Mouse (Mus musculus) T-helper 2 cell (primary cell): ENCODE results near the gene Fgf22.

Experiments used
- in situ Hi-C: fragments of 300-600 bp; cut with MboI, MseI; formaldehyde crosslinking; loops from one replicate; pipeline ENCODE4 v1.15.1; 2025; ENCODE audit warnings: high pct_unique_total_duplicates

Fgf22 gene

GRCm38 (mm10) chr10:79754856-79755516, at the start of gene Fgf22:
Gene Fgf22 (plus strand): TSS chr10:79755076.
- in situ Hi-C loops, result no loop called here

DNA sequence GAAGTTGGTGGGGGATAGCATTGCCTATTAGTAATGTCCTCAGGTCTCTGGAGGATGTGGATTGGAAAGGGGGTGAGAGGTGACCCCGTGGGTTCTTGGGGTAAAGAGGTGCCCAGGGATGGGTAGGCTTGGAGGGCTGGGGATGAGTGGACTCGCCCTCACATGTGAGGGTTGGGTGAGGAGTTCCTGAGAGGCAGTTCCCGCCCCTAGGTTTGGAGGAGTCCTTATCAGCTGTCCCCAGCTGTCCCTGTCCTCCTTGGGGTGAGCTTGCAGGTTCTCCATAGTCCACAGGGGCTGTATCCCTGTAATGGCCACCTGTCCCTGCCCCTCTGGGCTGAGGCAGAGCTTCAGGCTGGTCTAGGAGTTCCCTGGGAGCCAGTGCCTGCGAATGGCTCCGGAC, 48.9 kb upstream of the Fgf22 start:
- in situ Hi-C loops, result no loop called here

DNA sequence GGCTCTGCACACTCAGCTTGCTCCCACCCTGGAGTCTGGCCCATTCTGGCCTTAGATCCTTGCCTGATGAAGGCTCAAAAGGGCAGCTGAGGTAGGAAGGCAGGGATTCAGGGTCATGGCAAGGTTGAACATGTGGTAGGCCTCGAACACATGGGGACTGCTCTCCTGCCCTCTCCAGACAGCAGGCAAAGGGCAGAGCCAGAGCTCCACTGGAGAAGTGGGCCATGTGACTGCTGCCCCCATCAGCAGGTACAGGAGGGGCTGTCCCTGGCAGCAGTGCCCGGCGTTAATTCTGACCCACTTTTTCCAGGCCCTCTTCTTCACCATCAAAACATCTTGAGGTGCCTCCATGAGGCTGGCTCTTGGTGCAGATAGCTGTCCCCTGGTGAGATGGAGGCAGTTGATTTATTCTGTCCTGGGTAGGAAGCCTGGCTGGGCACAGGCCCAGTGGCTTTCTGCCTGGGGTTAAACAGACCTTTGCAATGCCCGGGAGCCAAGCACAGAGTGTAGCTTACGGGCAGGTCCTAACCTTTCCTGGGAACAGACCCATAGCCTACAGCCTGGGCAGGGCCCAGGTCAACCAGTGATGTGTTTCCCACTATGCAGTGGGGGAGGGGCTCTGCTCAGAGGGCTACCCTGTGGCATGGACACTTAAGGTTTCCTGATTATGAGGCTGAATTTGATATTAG, 48.3 kb upstream of the Fgf22 start:
- in situ Hi-C loops, result no loop called here

DNA sequence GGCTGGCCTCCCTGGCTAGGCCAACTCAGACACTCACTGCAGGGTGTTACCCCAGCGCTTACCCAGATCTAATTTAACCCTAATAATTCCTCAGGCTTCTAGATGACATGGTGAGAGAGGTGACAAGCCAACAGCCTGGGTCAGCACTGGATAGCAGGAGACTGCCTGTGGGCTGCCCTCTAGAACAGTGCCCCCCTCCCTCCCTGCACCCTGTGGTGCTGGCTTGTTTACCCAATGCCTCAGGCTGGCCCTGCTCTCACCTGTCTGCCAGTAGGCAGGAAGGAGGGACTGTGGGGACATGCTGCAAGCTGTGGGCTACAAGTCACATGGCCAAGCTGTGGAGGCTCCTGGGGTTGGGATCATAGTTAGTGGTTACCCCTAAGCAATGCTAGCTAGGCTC, 47.7 kb upstream of the Fgf22 start:
- in situ Hi-C loops, result no loop called here

DNA sequence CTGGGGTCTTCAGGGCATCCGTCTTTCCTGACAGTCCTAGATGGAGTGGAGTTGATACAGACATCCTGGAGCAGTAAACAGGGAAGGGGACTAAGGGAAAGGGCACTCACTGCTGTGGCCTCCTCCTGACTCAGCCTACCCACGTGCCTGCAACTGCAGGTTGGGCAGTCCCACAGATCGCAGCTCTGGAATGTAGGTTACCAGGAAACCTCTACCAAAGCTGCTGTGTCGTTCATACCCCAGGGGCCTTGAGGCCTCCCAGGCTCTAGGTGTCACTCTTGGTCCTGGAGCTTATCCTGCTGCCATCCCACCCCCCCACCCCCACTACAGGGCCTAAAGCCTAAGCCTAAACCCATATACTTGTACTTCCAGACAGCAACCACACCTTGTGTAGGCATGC, 47.1 kb upstream of the Fgf22 start:
- in situ Hi-C loops, result no loop called here

- in situ Hi-C loops, result no loop called here
Observed at GRCm38 (mm10) chr10:79708668-79709067, 46.2 kb upstream of the Fgf22 start.

DNA sequence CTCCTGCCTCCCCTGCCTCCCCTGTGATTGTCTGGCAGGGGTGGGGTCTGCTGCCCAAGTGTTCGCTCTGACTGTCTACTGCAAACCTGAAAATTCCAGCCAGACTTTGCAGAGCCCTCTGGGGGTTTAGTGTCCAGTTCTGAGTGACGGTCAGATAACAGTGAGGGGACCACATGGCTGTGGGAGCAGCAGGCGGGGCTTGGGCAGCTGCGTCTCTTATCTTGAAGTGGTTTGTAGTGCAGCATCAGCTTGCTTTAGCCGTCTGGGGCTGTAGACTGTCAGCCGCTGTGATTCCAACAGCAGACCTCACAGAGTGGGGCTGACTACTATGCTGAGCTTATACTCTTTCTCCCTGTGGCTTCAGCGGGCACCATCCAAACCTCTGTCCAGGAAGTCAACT, 45.6 kb upstream of the Fgf22 start:
- in situ Hi-C loops, result no loop called here

- in situ Hi-C loops, result no loop called here
Observed at GRCm38 (mm10) chr10:79712029-79712428, 42.8 kb upstream of the Fgf22 start.

DNA sequence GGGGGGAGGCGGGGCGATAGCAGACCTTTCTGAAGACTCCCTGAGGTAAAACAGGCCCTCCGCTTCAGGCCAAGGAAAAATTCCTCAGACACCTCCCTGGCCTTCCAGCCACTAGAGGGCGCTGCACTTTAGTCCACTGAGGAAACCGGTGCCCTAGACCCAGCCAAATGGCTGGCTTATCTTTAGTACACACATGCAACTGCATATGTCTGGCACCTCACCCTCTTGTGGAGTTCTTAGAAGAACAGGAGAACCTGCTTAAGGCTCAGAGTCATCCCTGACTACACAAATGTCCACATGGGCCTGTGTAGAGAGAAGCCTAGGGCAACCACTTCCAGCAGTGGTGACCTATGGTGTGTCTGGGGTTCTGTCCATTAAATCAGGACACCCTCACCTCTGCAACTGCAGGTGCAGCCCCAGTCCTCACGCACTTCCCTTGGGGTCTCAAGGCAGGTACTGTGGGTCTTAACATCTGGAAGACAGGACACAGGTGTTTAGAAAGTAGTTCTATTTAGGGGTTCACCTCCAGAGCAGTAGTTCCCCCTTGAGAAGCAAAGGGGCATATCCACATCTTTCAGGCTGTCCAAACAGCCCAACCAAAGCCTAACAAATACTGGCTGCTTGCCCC, 42.3 kb upstream of the Fgf22 start:
- in situ Hi-C loops, result no loop called here

GRCm38 (mm10) chr10:79713163-79713562, 41.7 kb upstream of the Fgf22 start:
- in situ Hi-C loops, result no loop called here

DNA sequence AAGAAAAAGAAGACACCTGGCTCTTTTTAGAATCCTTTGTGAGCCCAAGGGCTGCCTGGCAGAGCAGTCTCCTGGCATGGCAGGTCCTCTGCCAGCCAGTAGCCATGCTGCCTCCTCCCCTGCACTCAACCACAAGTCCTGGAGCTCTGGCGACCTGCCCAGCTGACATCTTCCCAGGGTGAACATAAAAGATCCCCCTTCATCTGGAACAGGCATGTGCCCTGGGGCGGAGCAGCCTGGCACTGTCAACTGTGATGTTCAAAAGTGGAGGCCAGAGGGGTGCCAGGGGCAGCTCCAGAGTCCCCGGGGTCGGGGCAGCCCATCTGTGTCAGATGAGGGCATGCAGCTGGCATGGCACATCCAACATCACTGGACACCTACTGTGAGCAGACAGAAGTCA, 39.9 kb upstream of the Fgf22 start:
- in situ Hi-C loops, result no loop called here

DNA sequence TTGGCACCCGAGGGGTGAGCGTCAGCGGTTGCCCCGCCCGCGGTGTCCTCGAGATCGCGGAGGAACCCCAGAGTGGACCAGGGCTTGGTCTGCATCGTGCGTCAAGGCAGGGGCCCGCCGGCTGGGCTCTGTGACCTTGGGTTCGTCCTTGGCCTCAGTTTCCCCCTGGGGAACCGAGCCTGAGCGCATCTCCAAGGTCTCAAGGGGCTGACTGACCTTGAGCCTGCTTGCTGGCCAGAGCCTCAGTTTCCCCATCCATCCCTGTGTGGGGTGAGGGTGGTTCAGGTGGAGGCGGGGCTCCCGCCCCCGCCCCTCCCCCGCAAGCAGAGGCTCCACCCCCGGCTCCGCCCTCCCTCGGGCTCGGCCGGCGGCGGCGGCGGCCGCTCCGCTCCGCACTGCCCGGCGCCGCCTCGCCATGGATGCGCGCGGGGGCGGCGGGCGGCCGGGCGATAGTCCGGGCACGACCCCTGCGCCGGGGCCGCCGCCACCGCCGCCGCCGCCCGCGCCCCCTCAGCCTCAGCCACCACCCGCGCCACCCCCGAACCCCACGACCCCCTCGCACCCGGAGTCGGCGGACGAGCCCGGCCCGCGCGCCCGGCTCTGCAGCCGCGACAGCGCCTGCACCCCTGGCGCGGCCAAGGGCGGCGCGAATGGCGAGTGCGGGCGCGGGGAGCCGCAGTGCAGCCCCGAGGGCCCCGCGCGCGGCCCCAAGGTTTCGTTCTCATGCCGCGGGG, 38.5 kb upstream of the Fgf22 start, which contains the start of gene Hcn2:
TSS of gene Hcn2 (plus strand) at position 381 of the 734 bp plus-strand sequence.
- in situ Hi-C loops, result no loop called here

DNA sequence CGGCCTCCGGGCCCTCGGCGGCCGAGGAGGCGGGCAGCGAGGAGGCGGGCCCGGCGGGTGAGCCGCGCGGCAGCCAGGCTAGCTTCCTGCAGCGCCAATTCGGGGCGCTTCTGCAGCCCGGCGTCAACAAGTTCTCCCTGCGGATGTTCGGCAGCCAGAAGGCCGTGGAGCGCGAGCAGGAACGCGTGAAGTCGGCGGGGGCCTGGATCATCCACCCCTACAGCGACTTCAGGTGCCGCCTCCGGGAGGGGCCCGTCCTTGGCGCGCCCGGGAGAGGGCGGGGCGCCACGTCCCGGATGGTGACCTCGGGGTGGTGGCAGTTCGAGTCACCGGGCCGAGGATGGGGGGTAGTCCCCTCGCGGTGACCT, 37.9 kb upstream of the Fgf22 start:
- in situ Hi-C loops, result no loop called here

- in situ Hi-C loops, result no loop called here
Observed at GRCm38 (mm10) chr10:79717640-79718357, 37.1 kb upstream of the Fgf22 start.

- in situ Hi-C loops, result no loop called here
Observed at GRCm38 (mm10) chr10:79721089-79721488, 33.8 kb upstream of the Fgf22 start.

DNA sequence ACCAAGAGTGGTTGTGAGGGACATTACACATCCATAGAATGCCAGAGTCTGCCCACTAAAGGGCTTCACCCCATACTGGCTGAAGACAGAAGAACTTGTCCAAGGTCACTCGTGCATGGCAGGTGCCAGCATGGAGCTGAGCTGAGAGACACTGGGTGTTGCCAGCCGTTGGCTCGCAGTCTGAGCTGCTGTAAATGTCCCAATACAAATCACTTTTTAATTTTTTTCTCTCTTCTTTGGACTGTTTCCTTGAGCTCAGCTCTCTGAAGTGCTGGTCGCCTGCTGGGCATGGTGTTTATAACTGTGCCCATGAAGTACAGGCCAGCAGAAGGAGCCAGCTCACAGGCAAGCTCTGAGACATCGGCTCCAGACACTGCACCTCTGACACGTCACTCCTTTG, 31.8 kb upstream of the Fgf22 start:
- in situ Hi-C loops, result no loop called here

DNA sequence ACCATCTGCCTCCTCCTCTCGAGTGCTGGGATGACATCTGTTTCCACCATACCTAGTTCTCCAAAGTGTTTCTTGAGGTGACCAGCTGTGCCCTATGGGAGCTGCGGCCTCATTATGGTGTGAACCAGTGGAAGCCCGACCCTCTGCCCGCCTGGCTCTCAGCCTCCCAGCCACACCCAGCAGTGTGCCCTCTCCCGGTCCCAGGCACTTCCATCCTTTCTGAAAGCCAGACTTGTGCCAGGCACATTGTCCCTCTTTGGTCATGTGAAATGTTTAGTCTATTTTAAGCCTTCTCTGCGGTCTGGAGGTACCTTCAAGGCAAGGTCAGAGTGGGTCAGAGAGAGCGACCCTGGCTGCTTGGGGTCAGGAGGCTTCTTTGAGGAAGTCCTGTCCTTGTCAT, 31.2 kb upstream of the Fgf22 start:
- in situ Hi-C loops, result no loop called here

GRCm38 (mm10) chr10:79726090-79726489, 28.8 kb upstream of the Fgf22 start:
- in situ Hi-C loops, result no loop called here

GRCm38 (mm10) chr10:79728323-79729249, 26.3 kb upstream of the Fgf22 start:
- in situ Hi-C loops, result no loop called here

- in situ Hi-C loops, result no loop called here
Observed at GRCm38 (mm10) chr10:79729357-79729965, 25.4 kb upstream of the Fgf22 start.
